Mouse (Mus musculus) B cell, adult 2 months (primary cell): ENCODE measurements around the gene Rps6ka2.
"Not testable (repeated sequence)": the region's sequence is repeated elsewhere in the genome, so short reads cannot be mapped to it uniquely, and the experiment has no call there.

ENCODE experiments used
- DNase-seq, 2 experiments: peaks; one replicate each; pipeline ENCODE4 v3.0.0; 2022

Rps6ka2 gene

DNA sequence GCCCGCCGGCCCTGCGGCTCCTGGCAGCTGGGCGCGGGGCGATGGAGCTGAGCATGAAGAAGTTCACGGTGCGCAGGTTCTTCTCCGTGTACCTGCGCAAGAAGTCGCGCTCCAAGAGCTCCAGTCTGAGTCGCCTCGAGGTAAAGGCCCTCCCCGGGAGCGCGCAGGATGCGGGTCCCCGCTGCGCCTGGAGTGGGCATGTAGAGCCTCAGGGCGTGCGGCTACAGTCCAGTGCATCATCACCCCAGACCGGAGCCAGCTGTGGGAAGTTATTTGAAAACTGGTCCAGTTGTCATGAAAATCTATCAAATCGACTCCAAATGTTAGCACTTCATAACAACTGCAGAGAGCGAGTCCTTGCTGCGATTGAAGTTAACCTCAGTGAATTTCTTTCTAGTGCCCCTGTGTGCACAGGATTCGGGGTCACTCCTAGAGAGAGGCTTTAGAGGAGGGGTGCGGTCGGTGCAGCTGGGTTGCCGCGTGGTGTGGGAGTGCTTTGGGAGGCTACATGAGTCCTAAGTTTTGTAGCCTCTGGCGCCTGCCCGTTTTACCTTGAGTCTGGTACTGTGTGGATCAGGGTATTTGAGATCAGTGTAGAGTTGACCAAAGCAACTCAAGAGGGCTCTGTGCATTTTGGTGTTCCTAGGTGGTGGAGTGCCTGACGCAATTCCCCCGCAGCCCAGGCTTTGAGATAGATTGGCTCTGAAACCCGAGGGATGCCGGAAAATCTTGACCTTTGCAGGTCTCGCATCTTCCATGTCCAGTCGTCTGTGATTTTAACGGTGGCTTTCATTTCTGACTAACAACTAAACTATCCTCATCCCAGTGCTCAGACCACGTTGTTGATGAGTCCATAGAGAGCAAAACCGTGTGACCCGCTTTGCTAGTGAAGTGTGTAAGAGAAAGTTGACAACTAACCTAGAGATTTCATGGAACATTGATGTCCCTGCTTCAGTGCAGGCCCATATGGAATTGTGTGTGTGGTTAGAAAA lies 685 bp downstream of the Rps6ka2 start:
- DNase-seq: peak in 1 of 2 experiments; percentile 7

DNA sequence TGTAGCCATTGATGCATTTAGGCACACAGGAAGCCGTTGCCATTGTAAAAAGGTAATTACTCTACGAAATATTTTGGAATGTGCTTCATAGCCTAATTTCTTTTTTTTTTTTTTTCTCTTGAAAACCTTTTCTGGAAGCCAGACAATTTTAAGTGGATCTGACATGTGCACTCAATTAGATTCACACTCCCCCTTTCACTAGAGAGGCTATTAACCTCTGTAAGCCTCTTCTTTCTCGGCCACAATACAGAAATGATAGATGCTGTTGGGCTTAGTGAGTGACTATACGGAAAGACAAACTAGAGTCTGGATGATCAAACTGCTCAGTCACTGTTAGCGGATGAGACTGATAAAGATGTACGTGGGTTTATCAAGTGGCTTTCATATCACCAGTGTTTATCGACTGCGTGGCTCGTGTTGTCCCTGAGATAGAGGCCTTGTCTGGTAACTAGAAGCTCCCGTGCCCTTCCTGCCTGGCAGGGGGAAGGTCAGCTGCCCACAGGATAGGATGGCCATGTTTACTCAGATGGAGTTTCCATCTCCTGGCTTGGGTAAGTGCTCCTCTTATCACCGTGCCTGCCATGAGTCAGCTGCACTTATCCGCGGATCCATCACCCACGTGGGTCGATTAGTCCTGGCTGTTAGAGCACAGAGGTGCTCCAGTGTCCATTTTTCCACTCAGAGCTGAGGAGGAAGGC lies 3.6 kb downstream of the Rps6ka2 start:
- DNase-seq: no peak

DNA sequence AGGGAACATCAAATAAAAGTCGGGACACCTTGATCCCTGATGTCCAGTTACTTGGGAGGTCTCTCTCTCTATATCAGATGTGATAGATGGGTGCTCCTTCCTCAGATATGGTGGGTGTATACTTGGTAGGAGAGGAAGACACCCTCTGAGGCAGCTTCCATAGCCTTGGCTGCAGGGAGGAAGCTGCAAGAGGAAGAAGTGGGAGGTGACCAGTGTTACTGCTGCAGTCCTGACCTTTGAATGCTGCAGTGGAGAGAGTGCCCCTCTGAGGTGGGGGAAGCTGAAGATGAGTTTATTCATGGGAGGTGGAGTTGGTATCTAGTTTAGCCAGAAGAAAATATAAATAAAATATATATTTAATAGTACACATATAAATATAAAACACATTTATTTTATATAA lies 5.4 kb downstream of the Rps6ka2 start:
- no peak for DNase-seq

DNA sequence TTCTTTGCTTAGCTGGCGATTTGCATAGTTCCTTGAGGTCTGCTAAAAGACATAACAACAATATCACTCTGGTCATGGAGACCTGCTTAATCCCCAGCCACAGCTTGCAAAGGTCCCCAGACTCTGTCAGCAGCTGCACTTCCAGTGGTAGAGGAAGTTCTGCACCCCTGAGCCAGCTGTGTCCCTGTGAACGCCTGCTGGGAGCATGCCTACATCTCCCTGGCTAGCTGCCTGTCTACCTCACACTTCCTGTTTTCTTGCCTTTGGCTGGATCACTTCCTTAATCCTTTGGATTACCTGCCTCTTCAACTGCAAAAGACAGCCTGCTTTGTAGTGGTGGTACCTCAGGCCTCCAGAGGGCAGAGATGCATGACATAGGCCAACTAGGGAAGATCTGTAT lies 6.5 kb downstream of the Rps6ka2 start:
- peak in 1 of 2 experiments; percentile 7 for DNase-seq

DNA sequence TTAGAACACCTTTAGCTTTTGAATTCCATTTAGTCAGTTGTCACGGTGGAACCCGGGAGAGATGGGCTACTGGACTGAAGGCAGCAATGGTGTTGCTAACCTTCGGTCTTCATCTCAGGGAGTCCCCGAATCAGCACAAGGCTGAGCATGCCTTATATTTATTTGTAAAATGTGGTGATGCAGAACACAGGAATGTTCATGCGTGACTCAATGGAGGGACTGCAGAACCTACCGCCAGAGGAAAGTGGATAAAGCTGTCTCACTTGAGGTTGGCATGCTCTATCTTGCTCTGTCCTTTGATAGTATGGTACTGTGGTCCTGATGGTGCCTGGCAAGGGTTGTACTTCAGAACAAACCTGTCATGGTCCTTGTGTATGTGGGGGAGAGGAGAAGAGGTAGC lies 8.3 kb downstream of the Rps6ka2 start:
- DNase-seq: no peak

DNA sequence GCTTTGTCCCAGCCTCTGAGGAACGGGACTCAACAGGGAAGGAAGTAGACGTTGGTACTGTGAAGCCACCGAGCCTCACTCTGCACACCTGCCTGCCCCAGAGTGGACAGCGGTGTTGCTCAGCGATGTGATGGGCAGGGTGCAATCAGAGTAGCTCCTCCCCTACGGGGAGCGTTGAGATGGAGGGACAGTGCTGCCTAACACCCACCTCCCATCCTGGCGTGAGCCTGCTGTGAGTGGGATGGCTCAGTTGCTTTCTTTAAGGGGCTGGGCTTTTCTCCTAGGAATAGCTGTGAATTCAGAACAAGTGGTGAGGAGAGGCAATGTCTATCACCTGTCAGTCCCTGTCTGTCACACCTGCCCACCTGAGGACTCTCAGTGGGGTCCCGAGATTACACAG lies 12.3 kb downstream of the Rps6ka2 start:
- no peak for DNase-seq

DNA sequence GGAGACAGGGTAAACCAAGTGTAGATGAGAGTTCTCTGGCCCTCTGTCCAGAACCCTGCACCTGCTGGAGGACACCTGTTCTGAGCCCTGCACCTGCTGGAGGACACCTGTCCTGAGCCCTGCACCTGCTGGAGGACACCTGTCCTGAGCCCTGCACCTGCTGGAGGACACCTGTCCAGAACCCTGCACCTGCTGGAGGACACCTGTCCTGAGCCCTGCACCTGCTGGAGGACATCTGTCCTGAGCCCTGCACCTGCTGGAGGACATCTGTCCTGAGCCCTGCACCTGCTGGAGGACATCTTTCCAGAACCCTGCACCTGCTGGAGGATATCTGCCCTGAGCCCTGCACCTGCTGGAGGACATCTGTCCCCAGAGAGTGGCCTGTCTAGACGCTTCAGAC lies 17.1 kb downstream of the Rps6ka2 start:
- not testable (repeated sequence) for DNase-seq

DNA sequence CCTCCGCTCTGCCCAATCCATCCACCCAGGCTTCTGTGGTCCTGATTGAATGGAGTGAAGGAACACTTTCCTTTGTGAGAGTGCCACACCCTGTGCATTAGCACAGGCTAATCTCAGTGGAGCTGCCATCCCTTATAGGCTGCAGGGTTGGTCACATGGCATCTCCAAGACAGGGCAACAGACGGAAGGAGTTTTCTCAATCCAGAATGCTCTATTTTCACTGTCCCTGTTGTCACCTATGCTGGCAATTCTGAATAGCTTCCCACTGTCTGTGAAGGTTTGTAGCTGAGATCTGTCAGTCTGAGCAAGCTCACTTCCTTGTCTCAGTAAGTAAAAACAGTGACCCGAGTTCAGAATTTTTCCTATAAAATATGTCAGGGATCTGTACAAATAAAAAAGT lies 19.5 kb downstream of the Rps6ka2 start:
- DNase-seq: no peak

DNA sequence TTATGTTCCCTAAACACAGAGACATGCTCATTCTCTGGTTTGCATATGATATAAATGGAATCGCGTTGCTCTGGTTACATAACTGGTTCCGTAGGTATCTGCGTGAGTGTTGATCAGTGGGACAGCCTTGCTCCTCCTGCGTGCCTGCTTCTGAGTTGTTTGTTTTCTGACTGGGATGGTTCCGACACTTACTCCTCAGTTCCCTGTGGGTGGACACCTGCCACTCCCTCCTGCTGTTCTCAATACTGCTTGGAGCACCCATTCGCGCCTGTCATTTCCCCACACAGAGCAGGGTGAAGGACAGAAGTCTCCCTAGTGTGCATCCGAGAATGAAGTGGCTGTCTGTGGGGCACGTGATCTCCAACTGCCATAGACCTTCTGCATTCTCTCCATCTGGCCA lies 20.1 kb downstream of the Rps6ka2 start:
- no peak for DNase-seq

DNA sequence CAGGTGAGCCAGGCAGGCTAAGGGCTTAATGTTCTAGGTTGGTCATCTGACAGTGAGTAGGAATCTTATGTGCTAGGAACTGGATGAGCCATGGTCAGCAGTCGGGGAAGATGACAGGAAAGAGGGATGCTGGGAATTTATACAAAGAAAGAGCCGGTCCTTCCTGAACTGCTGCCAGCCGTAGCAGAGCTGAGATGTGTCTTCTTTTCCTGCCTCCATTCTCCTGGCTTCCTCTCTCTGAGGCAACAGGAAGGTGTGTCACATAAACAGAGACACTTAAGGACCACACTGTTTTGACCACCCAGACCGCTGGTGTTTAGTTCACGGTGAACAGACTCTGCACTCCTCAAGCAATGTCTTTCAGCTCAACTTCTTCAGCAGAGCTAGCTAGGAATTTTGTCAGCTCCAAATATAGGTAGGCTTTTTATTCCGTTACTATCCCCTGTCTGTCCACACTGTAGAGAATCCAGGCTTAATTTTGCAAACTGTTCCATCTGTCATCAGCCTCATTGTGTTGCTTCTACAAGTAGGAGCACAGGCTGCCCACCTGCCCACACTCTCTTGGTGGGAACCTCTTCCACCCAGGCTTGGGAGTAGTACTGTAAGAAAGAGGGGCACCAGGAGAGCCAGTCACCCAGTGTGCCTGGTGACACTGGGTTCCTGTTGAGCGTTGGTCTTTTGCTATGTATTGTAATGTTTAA lies 24.4 kb downstream of the Rps6ka2 start:
- DNase-seq: no peak

DNA sequence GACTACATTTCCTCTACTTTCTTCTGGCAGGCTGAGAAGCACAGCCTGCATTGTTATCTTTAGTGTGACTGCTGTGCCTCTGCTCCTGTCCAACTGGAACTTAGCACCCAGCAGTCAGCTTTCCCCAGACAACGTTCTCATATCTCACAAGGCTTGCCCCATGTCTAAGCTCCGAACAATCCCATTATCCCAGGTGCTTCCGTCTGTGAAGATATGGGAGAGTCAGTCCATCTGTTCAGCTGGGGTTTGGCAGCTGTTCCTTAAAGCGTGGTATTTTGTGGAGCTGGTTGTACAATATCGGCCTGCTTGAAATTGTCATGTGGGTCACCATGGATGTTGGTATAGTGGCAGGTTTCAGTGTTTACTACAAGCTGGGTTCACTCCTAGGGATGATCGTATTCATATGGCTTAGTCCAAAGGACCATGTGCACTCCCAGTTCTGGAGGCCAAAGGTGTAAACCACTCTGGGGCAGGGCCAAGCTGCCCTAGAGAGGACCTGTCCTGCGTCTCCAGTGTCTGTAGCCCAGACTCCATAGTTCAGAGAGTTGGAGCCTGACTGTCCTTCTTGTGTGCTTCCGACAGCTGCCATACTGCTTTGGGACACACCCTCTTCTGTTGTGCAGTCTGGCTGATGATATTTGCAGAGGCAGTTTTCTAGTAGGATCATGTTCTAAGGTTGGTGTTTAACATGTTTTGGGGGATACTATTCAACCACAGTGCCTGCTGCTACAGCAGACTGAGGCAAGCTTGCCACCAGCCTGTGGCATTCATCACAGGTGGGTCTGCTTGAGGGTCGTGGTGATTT lies 27.4 kb downstream of the Rps6ka2 start:
- DNase-seq: no peak

DNA sequence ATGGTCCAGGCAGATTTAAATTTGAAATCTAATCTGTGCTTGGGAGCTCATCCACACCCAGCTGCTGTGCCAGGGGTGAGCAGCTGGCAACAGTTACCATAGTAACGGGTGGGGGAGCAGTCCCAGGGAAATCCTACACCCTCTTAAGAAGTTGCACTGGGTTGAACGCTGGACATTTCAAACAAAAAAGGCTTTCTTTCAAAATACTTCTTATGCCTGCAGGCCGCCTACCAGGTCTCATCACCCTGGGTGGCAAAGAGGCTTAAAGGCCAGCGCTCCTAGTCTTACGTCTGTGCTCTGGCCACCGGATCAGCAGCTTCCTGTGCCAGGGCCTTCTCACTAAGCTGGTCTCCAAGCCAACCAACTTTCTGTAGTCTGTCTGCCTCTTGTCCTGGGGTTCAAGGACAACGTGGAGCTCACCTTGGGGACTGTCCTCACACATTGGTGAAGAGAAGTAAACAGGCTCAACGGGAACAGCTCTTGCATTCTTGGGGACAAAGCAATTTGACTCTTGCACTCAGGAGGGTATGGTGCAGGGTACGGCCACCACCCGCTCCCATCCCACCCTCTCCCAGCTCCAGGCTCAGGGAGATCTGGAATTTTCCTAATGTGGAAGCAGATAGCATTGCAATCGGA lies 35.0 kb downstream of the Rps6ka2 start:
- DNase-seq: no peak

DNA sequence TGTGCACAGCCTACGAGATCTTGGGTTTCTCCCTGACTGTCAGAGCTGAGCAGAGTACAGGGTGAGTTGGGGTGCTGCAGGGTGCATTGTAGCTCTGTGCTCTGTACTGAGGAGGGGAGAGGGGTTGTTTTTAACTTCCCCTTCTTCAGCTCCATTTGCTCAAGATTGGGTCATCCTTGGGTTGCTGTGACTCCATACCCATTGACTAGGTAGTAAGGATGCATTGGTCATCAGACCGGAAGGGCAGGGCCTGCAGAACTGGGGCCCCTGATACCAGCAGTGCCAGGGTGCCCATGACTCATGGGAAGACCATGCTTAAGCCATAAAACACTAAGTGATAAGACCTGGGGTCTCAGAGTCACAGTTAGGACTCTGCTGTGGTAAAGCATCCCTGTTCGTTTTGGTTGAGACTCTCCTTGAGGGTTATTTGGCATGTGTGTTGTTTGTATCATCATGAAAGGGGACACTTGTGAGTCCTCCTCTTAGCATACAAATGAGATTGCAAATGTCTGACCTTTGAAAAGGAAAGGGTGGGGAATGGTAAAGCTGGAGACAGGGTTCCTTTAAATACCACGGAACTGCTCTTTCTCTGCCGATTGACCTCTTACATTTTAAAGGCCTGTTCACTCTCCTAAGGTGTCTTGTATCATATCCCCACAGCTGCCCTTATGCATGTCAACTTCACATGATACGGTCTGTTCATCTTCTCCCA lies 36.7 kb downstream of the Rps6ka2 start:
- no peak for DNase-seq

DNA sequence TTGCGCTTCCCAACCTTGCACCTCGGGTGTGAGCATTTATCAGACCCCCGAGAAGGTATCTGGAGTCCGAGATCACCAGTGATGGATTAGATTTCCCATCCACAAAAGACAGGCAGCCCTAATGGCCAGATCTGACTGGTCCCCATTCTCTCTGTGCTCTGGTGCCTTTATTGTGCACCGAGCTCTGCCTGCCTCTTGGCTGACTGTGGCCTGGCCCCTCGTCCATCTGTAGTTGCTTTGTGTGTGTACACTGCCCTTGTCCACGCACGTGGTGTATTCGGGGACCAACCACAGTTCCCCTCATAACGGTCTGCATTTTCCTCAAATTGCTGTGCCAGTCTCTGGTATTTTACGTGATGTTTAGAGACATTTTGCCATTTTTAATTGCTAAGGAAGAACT lies 40.7 kb downstream of the Rps6ka2 start:
- no peak for DNase-seq

DNA sequence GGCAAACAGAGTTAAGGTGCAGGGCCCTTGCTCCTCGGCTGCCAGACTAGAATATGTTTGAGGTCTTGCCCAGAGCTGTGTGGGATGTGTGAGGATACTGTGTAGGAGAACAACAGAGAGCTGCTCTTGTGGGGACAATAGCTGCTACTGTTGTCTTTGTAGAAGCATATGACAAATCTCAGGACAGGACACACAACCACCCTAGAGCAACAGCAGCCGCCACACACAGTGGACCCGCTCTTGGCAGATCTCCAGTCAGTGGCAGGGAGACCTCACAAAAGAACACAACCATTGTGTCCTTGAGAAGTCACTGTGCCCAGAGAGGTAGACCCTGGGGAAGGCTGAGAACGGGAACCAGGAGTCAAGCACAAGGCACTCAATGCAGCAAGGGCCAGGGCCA lies 42.0 kb downstream of the Rps6ka2 start:
- no peak for DNase-seq

DNA sequence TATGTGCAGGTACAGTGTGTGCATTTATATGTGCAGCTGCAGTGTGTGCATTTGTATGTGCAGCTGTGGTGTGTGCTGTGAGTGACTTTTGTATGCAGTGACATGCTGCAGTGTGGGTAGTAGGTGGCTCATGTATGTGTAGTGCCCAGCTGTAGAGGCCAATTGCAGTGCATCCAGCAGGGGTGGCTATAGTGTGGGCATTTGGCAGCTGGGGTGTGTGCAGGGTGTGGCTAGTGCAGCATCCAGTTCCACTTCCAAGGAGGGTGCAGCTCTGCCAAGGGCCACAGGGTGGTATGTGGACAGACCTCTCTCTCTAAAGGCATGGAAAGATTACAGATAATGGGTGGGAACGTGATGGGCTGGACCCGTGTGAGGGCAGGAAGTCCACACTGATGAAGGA lies 43.3 kb downstream of the Rps6ka2 start:
- DNase-seq: no peak

DNA sequence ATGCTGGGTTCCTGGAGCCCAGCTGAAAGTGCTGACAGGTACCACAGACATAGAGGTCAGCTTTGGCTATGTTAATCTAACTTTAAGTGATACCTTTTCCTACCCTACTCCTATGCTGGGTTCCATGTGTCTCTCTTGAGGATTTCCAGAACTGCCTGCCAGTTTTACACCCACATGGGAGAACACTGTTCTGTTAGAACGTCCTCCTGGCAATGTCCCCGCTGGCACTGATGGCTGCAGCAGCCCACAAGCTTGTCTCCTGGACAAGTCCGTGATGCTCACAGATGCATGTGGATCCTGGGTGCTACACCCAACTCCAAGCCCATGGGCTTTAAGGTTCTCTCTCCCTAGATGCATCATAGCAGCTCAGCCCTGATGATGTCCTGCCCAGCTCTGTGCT lies 44.1 kb downstream of the Rps6ka2 start:
- DNase-seq: no peak

DNA sequence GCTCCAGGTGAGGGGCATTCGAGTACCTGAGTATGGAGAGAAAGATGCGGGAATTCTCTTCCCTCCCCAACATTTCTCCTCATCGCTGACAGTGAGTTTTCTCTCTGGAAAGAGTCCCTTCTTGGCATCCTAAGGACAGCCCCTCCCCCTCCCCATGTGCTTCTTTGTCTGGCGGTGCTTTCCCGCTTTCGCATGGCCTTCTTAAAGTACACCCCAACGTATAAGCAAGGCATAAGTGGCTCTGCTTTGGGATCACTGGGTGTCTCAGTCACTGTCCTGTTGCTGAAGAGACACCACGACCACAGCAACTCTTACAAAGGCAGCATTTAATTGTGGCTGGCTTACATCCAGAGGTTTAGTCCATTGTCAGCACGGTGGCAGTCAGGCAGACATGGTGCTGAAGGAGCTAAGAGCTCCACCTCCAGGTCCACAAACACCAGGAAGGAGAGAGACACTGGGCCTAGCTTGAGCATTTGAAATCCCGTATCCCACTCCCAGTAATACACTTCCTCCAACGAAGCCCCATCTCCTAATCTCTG lies 47.9 kb downstream of the Rps6ka2 start:
- no peak for DNase-seq

DNA sequence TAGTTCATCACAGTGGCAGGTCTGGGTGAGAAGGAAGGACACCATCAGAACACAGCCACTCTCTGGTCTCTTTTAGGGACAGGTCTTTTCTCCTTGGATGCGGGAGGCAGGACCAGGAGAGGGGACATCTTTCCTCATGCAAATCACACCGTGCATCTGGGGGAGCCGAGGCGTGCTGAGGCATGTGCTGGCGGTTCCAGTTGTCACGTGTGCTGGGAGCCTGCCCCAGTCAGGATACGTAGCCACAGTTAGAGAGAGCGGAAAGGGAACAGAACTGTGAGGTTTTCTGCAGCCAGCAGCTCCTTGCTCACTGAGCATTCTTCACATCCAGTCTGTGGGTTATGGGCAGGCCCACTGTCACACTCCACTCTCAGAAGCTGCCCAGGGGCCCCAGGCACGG lies 48.5 kb downstream of the Rps6ka2 start:
- no peak for DNase-seq

DNA sequence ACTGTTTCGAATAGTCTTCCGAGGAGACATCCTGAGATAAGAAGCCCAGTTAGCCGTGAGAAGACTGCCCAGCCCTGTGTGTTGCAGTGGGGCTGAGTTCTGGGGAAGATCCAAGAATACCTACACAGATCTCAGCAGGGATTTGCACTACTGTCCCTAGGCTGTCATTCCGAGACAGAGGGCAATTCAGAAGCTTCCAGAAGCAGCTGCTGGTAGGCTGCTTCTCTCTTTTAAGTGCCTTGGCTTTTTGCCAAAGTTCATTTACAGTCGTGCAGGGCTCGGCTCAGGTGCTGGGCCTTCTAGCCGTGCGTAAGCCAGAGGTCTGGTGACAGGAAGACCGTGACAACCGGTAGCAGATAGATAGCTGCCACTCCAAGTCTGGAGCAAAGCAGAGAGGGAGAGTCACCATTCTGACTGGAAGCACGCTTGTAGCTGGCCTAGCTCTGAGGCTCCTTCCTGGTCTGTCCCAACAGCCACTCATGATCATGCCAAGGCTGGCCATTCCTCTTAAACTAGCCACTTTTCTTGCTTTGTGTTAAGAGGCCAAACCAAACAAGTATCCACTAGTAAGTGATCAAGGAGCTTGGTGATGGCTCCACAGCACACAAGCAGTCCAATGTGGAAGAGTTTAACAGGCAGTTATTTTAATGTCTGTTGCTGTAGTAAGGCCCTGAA lies 49.3 kb downstream of the Rps6ka2 start:
- no peak for DNase-seq

DNA sequence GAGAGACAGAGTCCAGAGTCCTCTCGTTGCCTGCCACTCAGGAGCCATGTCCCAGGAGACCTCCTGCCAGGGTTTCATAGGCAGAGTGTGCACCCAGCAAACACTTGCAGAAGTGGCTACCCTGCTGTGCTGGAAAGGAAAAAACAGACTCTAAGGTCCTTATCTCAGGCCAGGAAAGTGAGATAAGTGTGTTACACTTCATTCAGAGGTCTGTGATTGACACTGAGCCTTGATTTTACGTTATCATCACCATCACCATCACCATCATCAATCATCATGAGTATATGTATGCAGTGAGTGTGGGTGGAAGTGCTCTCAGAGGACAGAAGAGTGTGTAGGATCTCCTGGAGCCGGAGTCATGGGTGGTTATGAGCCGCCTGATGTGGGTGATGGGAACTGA lies 51.4 kb downstream of the Rps6ka2 start:
- DNase-seq: no peak
